Mouse (Mus musculus): ENCODE measurements at regions not wholly inside any gene's neighbourhood (a gene's known extent, or its start where the extent isn't known, plus 50 kb on each side); places are given as distances from the start of the nearest gene placed in this dataset.

GRCm38 (mm10) chr6:108910330-108910729 is 81.9 kb downstream of the Edem1 start:
- no peak for DNase-seq (ENCODE audit: low read depth, low spot score)

GRCm38 (mm10) chr6:108912539-108912938 is 84.1 kb downstream of the Edem1 start:
- no peak for DNase-seq (ENCODE audit: low read depth, low spot score)

GRCm38 (mm10) chr6:108919372-108919913 is 91.0 kb downstream of the Edem1 start:
- DNase-seq (ENCODE audit: low read depth, low spot score), result no peak

GRCm38 (mm10) chr6:108921181-108921580 is 92.7 kb downstream of the Edem1 start:
- no peak for DNase-seq (ENCODE audit: low read depth, low spot score)

- DNase-seq (ENCODE audit: low read depth, low spot score), result peak; percentile 71
These were observed 94.1 kb downstream of the Edem1 start for GRCm38 (mm10) chr6:108922564-108922963.

GRCm38 (mm10) chr6:108928981-108929380 is 100.5 kb downstream of the Edem1 start:
- no peak for DNase-seq (ENCODE audit: low read depth, low spot score)

- DNase-seq (ENCODE audit: low read depth, low spot score), result no peak
These were observed 110.2 kb downstream of the Edem1 start for GRCm38 (mm10) chr6:108938646-108939045.

- DNase-seq (ENCODE audit: low read depth, low spot score), result no peak
These were observed 113.8 kb downstream of the Edem1 start for GRCm38 (mm10) chr6:108942288-108942687.

- no peak for DNase-seq (ENCODE audit: low read depth, low spot score)
These were observed 123.9 kb downstream of the Edem1 start for GRCm38 (mm10) chr6:108952389-108952788.

- no peak for DNase-seq (ENCODE audit: low read depth, low spot score)
These were observed 134.4 kb downstream of the Edem1 start for GRCm38 (mm10) chr6:108962810-108963209.

GRCm38 (mm10) chr6:108963295-108963694 is 134.9 kb downstream of the Edem1 start:
- peak; percentile 37 for DNase-seq (ENCODE audit: low read depth, low spot score)

GRCm38 (mm10) chr6:108969477-108970176 is 141.2 kb downstream of the Edem1 start:
- DNase-seq (ENCODE audit: low read depth, low spot score), result no peak

GRCm38 (mm10) chr6:108971415-108972089 is 143.1 kb downstream of the Edem1 start:
- DNase-seq (ENCODE audit: low read depth, low spot score), result no peak

GRCm38 (mm10) chr6:108973701-108974100 is 145.3 kb downstream of the Edem1 start:
- no peak for DNase-seq (ENCODE audit: low read depth, low spot score)

GRCm38 (mm10) chr6:108989506-108989905 is 161.1 kb downstream of the Edem1 start:
- DNase-seq (ENCODE audit: low read depth, low spot score), result no peak

- DNase-seq (ENCODE audit: low read depth, low spot score), result no peak
These were observed 165.3 kb downstream of the Edem1 start for GRCm38 (mm10) chr6:108993743-108994142.

- DNase-seq (ENCODE audit: low read depth, low spot score), result no peak
These were observed 176.0 kb downstream of the Edem1 start for GRCm38 (mm10) chr6:109004443-109004842.

- no peak for DNase-seq (ENCODE audit: low read depth, low spot score)
These were observed 180.9 kb downstream of the Edem1 start for GRCm38 (mm10) chr6:109009364-109009763.

GRCm38 (mm10) chr6:109009793-109010192 is 181.4 kb downstream of the Edem1 start:
- DNase-seq (ENCODE audit: low read depth, low spot score), result no peak

- no peak for DNase-seq (ENCODE audit: low read depth, low spot score)
These were observed 191.3 kb downstream of the Edem1 start for GRCm38 (mm10) chr6:109019731-109020130.

All from CD4-positive, CD25-positive, alpha-beta regulatory T cell, adult 2 months (primary cell).